In genomic region chr2:49558361-49558760, GRCm38 (mm10) we compare ENCODE assay signal across 17 mouse cellular contexts.
"Had no signal": no experiment of that assay in that cellular context is flagged by ENCODE, and none has a peak within 500 bp of the region (broad histone marks: within the 10 kb centered on the region; RNA-seq: fewer than 3 reads in every experiment).

No protein-coding gene starts in this region.

- H3K9me3 ChIP-seq: liver, embryonic 12.5 days; midbrain, embryonic 10.5 days; midbrain, embryonic 12.5 days; neural tube, embryonic 13.5 days; neural tube, embryonic 15.5 days; stomach, embryonic 15.5 days had no signal

- H3K4me2 ChIP-seq: liver, embryonic 12.5 days; lung, embryonic 14.5 days; midbrain, embryonic 12.5 days; neural tube, embryonic 13.5 days; neural tube, embryonic 15.5 days; stomach, embryonic 15.5 days had no signal

- H3K27me3 ChIP-seq: liver, embryonic 12.5 days; midbrain, embryonic 12.5 days; neural tube, embryonic 13.5 days; neural tube, embryonic 15.5 days; stomach, embryonic 15.5 days had no signal

- H3K9ac ChIP-seq: liver, embryonic 12.5 days; liver, embryonic 14.5 days; lung, embryonic 14.5 days; midbrain, embryonic 12.5 days; neural tube, embryonic 13.5 days; neural tube, embryonic 15.5 days; stomach, embryonic 15.5 days had no signal

- ATAC-seq: liver, embryonic 12.5 days; midbrain, embryonic 16.5 days had no signal

- DNase-seq: lung, embryonic 14.5 days; midbrain, embryonic 14.5 days; retina, postnatal 1 day; right cerebral cortex, adult 18-20 months; thymus, adult 2 months; thymus, postnatal 25 days; thymus, postnatal 4 days had no signal

- H3K27ac ChIP-seq: liver, embryonic 12.5 days; liver, embryonic 14.5 days; midbrain, embryonic 10.5 days; midbrain, embryonic 12.5 days; neural tube, embryonic 13.5 days; neural tube, embryonic 15.5 days; stomach, embryonic 15.5 days; stomach, postnatal 0 days had no signal

- H3K4me1 ChIP-seq: liver, embryonic 12.5 days; midbrain, embryonic 12.5 days; neural tube, embryonic 13.5 days; neural tube, embryonic 15.5 days; stomach, embryonic 15.5 days had no signal

- H3K4me3 ChIP-seq: liver, embryonic 12.5 days; midbrain, embryonic 10.5 days; midbrain, embryonic 12.5 days; myocyte; neural tube, embryonic 13.5 days; neural tube, embryonic 15.5 days; stomach, embryonic 15.5 days had no signal
